Mouse (Mus musculus) forebrain, embryonic 11.5 days (tissue): ENCODE measurements around the gene Olfr1417. TPM values are rescaled to one million over a fixed set of nuclear protein-coding genes. Genes with fewer than 3 reads are reported as not detected.
A peak's percentile ranks its signal among the peaks of the same experiment; 100 is the strongest.

Experiments used
- ATAC-seq: fragments of 200-750 bp; cut with Nextera tagmentation; replicated peaks from 2 replicates; pipeline ENCODE4 v1.8.0; 2017; ENCODE audit warnings: moderate TSS enrichment; ENCODE audit not compliant: low FRiP score
- DNase-seq: peaks from one replicate; pipeline ENCODE4 v3.0.0-alpha.2; 2017; ENCODE audit warnings: low spot score
- H3K27ac ChIP-seq: fragments of 300-500 bp; sonication (generic); 2 replicates; pipeline ENCODE4 v1.5.1; 2014; ENCODE audit warnings: low read depth, low read length
- H3K27me3 ChIP-seq: fragments of 300-500 bp; sonication (generic); 2 replicates; pipeline ENCODE4 v1.6.1; 2014; ENCODE audit warnings: mild to moderate bottlenecking, low read length, mixed read lengths; ENCODE audit not compliant: control insufficient read depth, insufficient read depth
- H3K36me3 ChIP-seq: fragments of 300-500 bp; sonication (generic); 2 replicates; pipeline ENCODE4 v1.6.1; 2014; ENCODE audit warnings: mild to moderate bottlenecking, low read length, moderate library complexity, mixed read lengths; ENCODE audit not compliant: control insufficient read depth, insufficient read depth
- H3K4me1 ChIP-seq: fragments of 300-500 bp; sonication (generic); replicated peaks from 2 replicates; pipeline ENCODE4 v1.6.1; 2014; ENCODE audit warnings: low read length, mixed read lengths; ENCODE audit not compliant: control insufficient read depth, insufficient read depth
- H3K4me2 ChIP-seq: fragments of 300-500 bp; sonication (generic); 2 replicates; pipeline ENCODE4 v1.6.1; 2014; ENCODE audit warnings: low read depth, mild to moderate bottlenecking, low read length, moderate library complexity, mixed read lengths; ENCODE audit not compliant: severe bottlenecking
- H3K4me3 ChIP-seq: fragments of 300-500 bp; sonication (generic); 2 replicates; pipeline ENCODE4 v1.5.1; 2014; ENCODE audit warnings: low read depth, low read length
- H3K9ac ChIP-seq: fragments of 300-500 bp; sonication (generic); 2 replicates; pipeline ENCODE4 v1.6.1; 2014; ENCODE audit warnings: low read length
- H3K9me3 ChIP-seq: fragments of 300-500 bp; sonication (generic); 2 replicates; pipeline ENCODE4 v1.6.1; 2016; ENCODE audit warnings: low read length, mixed read lengths; ENCODE audit not compliant: control insufficient read depth
- WGBS: fragments of 180-500 bp; shearing (Covaris S2); extraction: QIAGEN DNeasy Blood & Tissue Kit; methylation state at CpG from one replicate; pipeline ENCODE4 v1.1.7; 2014; 5-methylcytosine and 5-hydroxymethylcytosine counted together
- polyA plus RNA-seq: library from polyadenylated mRNA; unstranded; fragments of >200 nt; fragmentation: Nextera tagmentation; extraction: Ambion mirVana; gene quantifications from 2 replicates; pipeline ENCODE4 v1.2.1, GENCODE M21; 2014

The Olfr1417 gene
- polyA plus RNA-seq, 1 experiment from 2014 or later: not detected

DNA sequence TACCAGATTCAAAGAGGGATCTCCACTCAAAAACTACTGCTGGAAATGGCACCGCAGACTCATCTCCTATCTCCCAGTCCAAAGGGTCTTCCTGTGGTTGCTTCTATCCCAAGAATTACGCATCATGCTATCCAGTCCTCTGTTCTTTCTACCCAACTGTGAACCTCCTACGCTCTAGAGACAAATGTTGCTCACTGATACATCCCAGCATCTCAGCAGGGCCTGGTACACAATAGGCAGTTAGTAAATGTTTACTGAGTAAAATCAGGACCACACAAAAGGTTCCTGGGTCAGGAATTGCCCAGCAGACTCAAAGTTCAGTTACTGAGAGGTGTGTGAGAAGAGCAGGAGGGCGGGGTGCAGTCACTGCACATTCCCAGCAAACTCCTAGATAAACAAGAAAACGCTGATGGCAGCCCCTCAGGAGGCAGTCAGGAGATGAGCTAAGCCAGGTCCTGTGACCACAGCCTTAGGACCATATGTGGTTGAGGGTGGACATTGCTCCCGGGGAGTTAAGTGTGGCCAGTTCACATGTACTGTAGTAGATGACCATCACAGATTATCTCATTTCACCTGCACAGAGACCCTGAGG lies 24.2 kb downstream of the Olfr1417 start:
- no peak for DNase-seq
- Histone ChIP-seq H3K36me3 (no peaks in the 10 kb centered on the region), H3K4me2 (no peak overlapping the region), H3K9ac (no peak overlapping the region), H3K9me3 (no peaks in the 10 kb centered on the region), H3K27me3 (peaks cover 14% of the 10 kb centered on the region), H3K27ac (no peak overlapping the region), H3K4me1 (peaks cover 5% of the 10 kb centered on the region; the same call in 1 of the 2 replicates), H3K4me3 (no peak overlapping the region)
- ATAC-seq: no peak
- WGBS: 84% methylated on average over 6 of the region's 6 CpGs

DNA sequence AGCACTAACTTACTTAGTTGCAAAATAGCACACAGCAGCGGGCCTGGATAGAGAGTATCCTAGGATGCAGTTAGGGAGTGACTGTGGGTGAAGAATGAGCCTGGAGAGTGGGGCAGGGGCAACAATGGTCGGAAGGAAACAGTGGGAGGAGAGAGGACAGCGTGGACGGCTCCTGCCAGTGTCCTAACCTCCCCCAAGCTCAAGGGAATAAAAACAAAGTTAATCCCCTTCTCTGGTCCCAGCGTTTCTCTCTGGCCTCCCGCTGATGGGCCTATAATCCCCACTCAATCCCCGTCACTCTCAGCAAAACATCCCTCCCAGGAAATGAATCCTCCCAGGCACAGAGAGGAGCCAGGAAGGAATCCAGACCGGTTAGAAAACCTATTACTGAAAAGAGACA lies 25.4 kb downstream of the Olfr1417 start:
- peaks cover 9% of the 10 kb centered on the region for H3K27me3 ChIP-seq
- H3K9ac ChIP-seq: no peak overlapping the region
- ATAC-seq (0 out of 2 replicates have a peak, but pooled peaks have one; percentile 21), DNase-seq (peak; percentile 54)
- H3K36me3 ChIP-seq: no peaks in the 10 kb centered on the region
- H3K27ac ChIP-seq: no peak overlapping the region
- WGBS: 5% methylated on average over 8 of the region's 8 CpGs
- H3K4me2 ChIP-seq: no peak overlapping the region
- no peaks in the 10 kb centered on the region for H3K9me3 ChIP-seq
- H3K4me3 ChIP-seq: no peak overlapping the region
- H3K4me1 ChIP-seq: 0 out of 2 replicates have a peak, but pooled peaks cover 5% of the 10 kb centered on the region

DNA sequence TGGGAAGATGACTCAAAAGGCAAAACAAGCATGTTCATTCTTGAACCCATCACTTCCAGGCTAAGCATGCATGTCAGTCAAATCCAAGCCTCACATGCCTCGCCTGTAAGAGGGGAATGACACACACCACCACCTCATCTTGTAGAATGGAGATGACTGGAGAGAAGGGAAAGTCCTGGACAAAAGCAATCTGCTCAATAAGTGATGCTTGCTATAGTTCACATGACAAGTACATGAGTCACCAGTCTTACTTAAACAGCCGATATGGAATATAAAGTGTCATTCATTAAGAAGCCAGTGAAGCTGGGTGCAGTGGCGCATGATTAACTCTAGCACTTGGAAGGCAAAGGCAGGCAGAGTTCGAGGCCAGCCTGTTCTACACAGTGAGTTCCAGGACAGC lies 25.9 kb downstream of the Olfr1417 start:
- H3K4me3 ChIP-seq: no peak overlapping the region
- WGBS: 56% methylated on average over 4 of the region's 4 CpGs
- H3K27me3 ChIP-seq: peaks cover 6% of the 10 kb centered on the region
- H3K27ac ChIP-seq: no peak overlapping the region
- no peak overlapping the region for H3K4me2 ChIP-seq
- no peak overlapping the region for H3K9ac ChIP-seq
- H3K4me1 ChIP-seq: 0 out of 2 replicates have a peak, but pooled peaks cover 3% of the 10 kb centered on the region
- no peaks in the 10 kb centered on the region for H3K9me3 ChIP-seq
- H3K36me3 ChIP-seq: no peaks in the 10 kb centered on the region
- ATAC-seq (no peak), DNase-seq (no peak)

DNA sequence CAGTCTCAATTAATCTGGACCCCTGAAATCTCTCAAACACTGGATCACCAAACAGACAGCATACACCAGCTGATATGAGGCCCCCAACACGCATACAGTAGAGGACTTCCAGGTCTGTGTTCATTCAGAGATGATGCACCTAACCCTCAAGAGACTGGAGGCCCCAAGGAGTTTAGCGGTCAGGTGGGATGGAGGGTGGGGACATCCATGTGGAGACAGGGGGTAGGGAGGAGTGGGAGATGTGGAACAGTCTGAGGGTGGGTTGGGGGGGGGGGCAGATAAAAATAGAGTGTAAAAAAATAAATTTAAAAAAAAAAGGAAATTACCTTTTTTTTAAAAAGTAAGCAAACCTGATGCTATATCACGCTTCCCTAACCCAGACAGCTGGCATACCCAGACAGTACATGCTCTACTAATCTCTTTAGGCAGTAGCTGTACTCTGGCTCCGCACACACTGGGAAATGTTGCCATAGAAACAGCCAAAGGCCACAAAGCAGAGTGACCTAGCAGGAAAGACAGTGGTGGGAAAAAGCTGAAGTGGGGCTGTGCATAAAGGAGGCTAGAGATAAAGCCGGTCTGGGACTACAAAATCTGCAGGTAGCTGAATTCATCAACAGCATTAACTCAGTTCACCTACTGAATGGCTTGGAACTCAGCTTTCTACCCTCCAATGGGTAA lies 27.2 kb downstream of the Olfr1417 start:
- H3K9ac ChIP-seq: no peak overlapping the region

DNA sequence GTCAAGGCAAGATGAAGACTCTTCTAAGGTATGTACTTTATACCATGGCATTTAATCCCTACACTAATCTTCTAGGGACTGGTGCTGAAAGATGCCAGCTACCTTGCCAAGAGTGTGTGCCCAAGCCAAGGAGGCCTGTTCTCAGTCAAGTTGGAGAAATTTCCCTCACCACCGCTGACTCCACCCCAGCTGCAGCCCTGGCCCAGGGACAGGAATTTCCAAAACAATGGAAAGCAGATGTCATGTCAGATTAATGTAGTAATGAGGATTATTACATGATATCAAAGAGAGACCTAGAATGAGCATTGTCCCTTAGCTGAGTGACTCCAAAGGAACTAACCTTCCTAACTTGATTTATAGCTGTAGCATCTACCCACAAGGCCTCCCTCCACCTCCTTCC lies 28.2 kb downstream of the Olfr1417 start:
- Histone ChIP-seq H3K4me3 (no peak overlapping the region), H3K4me2 (no peak overlapping the region), H3K36me3 (no peaks in the 10 kb centered on the region), H3K9me3 (no peaks in the 10 kb centered on the region), H3K9ac (no peak overlapping the region), H3K27me3 (no peaks in the 10 kb centered on the region; the same call in 1 of the 2 replicates), H3K4me1 (0 out of 2 replicates have a peak, but pooled peaks cover 3% of the 10 kb centered on the region), H3K27ac (no peak overlapping the region)
- WGBS: 93% methylated on average over 1 of the region's 1 CpGs
- ATAC-seq (no peak), DNase-seq (no peak)

More for the DNA sequence above, 27.2 kb downstream of the Olfr1417 start:
- 34% methylated on average over 5 of the region's 5 CpGs for WGBS
- ATAC-seq: peak; percentile 90
- Histone ChIP-seq H3K9me3 (no peaks in the 10 kb centered on the region), H3K4me3 (no peak overlapping the region), H3K27me3 (no peaks in the 10 kb centered on the region; the same call in 1 of the 2 replicates), H3K4me1 (0 out of 2 replicates have a peak, but pooled peaks cover 3% of the 10 kb centered on the region), H3K36me3 (no peaks in the 10 kb centered on the region), H3K27ac (no peak overlapping the region), H3K4me2 (0 out of 2 replicates have a peak overlapping the region, but pooled peaks have one; percentile 2)
- no peak for DNase-seq

DNA sequence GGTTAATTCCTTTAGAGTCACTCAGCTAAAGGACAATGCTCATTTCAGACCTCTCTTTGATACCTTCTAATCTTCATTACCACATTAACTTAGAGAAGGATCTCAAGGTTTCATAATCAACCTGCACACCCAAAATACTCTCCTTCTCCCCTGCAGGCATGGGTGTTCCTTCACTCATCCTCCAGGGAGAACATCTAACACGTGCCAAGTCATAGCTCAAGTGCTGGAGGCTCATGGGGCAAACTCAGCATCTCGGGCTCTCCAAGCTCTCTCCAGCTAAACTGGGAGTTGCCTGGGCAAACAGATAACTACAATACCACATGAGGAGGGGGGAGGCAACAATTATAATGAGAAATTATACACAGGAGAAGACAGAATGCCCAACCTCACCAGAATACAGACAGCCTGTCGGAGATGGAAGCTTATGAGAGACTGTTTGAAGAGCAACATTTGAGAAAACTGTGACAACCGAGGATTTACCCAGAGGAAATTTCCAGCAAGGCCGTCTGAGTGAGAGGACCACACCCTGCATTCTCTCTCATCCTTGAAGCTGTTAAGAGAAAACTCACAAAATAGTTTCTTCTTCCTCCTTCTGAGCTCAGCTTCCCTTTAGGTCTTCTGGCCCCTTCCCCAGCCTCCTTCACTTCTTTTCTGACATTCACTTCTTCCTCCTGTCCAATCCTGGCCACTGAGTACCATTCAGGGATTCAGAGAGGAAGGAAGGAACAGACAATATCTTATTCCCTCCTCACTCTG lies 28.8 kb downstream of the Olfr1417 start:
- H3K27me3 ChIP-seq: no peaks in the 10 kb centered on the region; the same call in 1 of the 2 replicates
- H3K4me1 ChIP-seq: 0 out of 2 replicates have a peak, but pooled peaks cover 3% of the 10 kb centered on the region
- H3K9me3 ChIP-seq: no peaks in the 10 kb centered on the region
- no peak overlapping the region for H3K4me2 ChIP-seq
- DNase-seq (no peak), ATAC-seq (no peak)
- 85% methylated on average over 5 of the region's 5 CpGs for WGBS
- H3K9ac ChIP-seq: no peak overlapping the region
- H3K36me3 ChIP-seq: no peaks in the 10 kb centered on the region
- H3K27ac ChIP-seq: no peak overlapping the region
- H3K4me3 ChIP-seq: no peak overlapping the region

DNA sequence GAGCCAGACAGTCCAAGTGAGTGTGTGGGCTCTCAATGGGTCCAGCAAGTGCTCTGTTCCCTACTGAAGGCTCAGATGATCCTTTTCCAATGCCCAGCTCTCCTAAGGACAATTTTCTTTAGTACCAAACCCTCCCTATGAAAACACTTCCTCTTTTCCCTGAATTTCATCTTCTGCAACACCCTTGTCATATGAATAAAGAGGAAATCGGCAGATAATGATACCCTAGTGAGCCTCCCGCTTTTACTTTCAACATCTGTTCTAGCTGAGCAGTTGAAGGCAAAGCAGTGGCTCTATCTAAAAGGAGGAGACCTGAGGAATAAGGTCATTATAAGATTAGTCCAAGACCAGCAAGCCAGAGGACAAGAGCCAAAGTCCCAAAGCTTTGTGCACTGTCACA lies 30.6 kb downstream of the Olfr1417 start:
- WGBS: 82% methylated on average over 2 of the region's 2 CpGs
- H3K27ac ChIP-seq: no peak overlapping the region
- H3K4me3 ChIP-seq: no peak overlapping the region
- 0 out of 2 replicates have a peak, but pooled peaks cover 3% of the 10 kb centered on the region for H3K4me1 ChIP-seq
- no peak for DNase-seq
- no peak overlapping the region for H3K4me2 ChIP-seq
- H3K27me3 ChIP-seq: no peaks in the 10 kb centered on the region; the same call in 1 of the 2 replicates
- ATAC-seq: no peak
- H3K9ac ChIP-seq: no peak overlapping the region
- H3K9me3 ChIP-seq: no peaks in the 10 kb centered on the region
- H3K36me3 ChIP-seq: no peaks in the 10 kb centered on the region

DNA sequence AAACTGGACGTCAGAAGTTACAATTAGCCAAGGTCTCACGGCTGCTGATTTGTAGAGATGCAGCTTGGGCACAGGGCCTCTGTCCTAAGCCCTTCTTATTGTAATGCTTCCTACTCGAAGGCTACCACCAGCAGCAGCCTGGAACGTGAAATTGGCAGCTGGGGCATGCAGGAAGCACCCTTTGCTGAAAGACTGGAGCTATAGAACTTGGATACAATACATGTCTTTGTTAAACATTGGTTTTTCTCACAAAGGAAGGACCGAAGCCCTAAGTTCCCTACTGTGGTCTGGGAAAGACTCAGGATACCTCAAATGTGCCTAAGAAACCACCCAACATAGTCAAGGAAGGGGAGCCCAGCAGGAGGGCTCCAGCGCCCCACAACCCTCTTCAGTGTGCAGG lies 31.2 kb downstream of the Olfr1417 start:
- ATAC-seq (no peak), DNase-seq (no peak)
- Histone ChIP-seq H3K27ac (no peak overlapping the region), H3K4me2 (no peak overlapping the region), H3K9ac (no peak overlapping the region), H3K36me3 (no peaks in the 10 kb centered on the region), H3K27me3 (no peaks in the 10 kb centered on the region), H3K4me1 (0 out of 2 replicates have a peak, but pooled peaks cover 3% of the 10 kb centered on the region), H3K9me3 (no peaks in the 10 kb centered on the region), H3K4me3 (no peak overlapping the region)
- 34% methylated on average over 6 of the region's 6 CpGs for WGBS
